Mouse (Mus musculus) neural tube, embryonic 15.5 days (tissue): ENCODE measurements around the gene Amy2a5. TPM values are rescaled to one million over a fixed set of nuclear protein-coding genes. Genes with fewer than 3 reads are reported as not detected.
"Not testable (repeated sequence)": the region's sequence is repeated elsewhere in the genome, so short reads cannot be mapped to it uniquely, and the experiment has no call there.

Experiments
- ATAC-seq: fragments of 200-750 bp; cut with Nextera tagmentation; 2 replicates; pipeline ENCODE4 v1.8.0; 2017; ENCODE audit warnings: mild to moderate bottlenecking, moderate TSS enrichment, moderate library complexity; ENCODE audit not compliant: low FRiP score
- H3K27ac ChIP-seq: fragments of 300-500 bp; sonication (generic); replicated peaks from 2 replicates; pipeline ENCODE4 v1.5.1; 2015; ENCODE audit warnings: mild to moderate bottlenecking, inconsistent platforms
- H3K27me3 ChIP-seq: fragments of 300-500 bp; sonication (generic); replicated peaks from 2 replicates; pipeline ENCODE4 v1.6.1; 2015; ENCODE audit warnings: inconsistent platforms
- H3K36me3 ChIP-seq: fragments of 300-500 bp; sonication (generic); 2 replicates; pipeline ENCODE4 v1.6.1; 2015; ENCODE audit warnings: inconsistent platforms
- H3K4me1 ChIP-seq: fragments of 300-500 bp; sonication (generic); 2 replicates; pipeline ENCODE4 v1.6.1; 2015; ENCODE audit warnings: inconsistent platforms
- H3K4me2 ChIP-seq: fragments of 300-500 bp; sonication (generic); 2 replicates; pipeline ENCODE4 v1.6.1; 2015; ENCODE audit warnings: inconsistent platforms, mild to moderate bottlenecking, moderate library complexity
- H3K4me3 ChIP-seq: fragments of 300-500 bp; sonication (generic); replicated peaks from 2 replicates; pipeline ENCODE4 v1.5.1; 2015; ENCODE audit warnings: mild to moderate bottlenecking, inconsistent platforms
- H3K9ac ChIP-seq: fragments of 300-500 bp; sonication (generic); replicated peaks from 2 replicates; pipeline ENCODE4 v1.6.1; 2015; ENCODE audit warnings: mild to moderate bottlenecking, inconsistent platforms
- H3K9me3 ChIP-seq: fragments of 300-500 bp; sonication (generic); replicated peaks from 2 replicates; pipeline ENCODE4 v1.6.1; 2016; ENCODE audit warnings: inconsistent platforms
- WGBS: fragments of 180-500 bp; shearing (Covaris S2); methylation state at CpG from one replicate; pipeline ENCODE4 v1.1.7; 2015; ENCODE audit warnings: mixed read lengths; 5-methylcytosine and 5-hydroxymethylcytosine counted together
- polyA plus RNA-seq: library from polyadenylated mRNA; unstranded; fragments of >200 nt; fragmentation: Nextera tagmentation; extraction: Ambion mirVana; gene quantifications from 2 replicates; pipeline ENCODE4 v1.2.1, GENCODE M21; 2015

Gene Amy2a5
- 3.2 TPM in 1 of 2 replicates, not detected in the other for polyA plus RNA-seq

DNA sequence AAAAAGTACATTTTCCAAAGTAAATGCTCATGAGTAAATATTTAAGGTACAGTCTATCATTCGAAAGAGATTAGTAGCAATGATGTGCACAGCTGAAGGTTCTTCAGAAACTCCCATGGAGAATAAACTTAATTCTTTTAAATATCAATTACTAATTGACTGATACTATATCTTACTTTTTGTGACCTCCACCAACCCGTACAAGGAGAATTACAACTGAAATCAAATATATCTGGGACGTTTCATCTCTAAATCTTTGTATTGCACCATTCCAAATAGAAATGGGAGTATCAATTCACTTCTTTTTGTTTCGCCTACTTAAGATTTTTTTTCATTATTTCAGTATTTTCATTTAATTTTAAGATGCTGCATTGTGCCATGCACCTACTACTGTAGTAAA, at the start of gene Amy2a5:
Gene Amy2a5 (minus strand): TSS at position 101 of the 400 bp plus-strand sequence.
- ATAC-seq, H3K36me3 ChIP-seq, H3K4me1 ChIP-seq, H3K4me3 ChIP-seq, H3K9me3 ChIP-seq, H3K4me2 ChIP-seq, H3K27me3 ChIP-seq, H3K9ac ChIP-seq, H3K27ac ChIP-seq: not testable (repeated sequence)
- no CpG with 5 or more reads among the region's 4 CpGs for WGBS

DNA sequence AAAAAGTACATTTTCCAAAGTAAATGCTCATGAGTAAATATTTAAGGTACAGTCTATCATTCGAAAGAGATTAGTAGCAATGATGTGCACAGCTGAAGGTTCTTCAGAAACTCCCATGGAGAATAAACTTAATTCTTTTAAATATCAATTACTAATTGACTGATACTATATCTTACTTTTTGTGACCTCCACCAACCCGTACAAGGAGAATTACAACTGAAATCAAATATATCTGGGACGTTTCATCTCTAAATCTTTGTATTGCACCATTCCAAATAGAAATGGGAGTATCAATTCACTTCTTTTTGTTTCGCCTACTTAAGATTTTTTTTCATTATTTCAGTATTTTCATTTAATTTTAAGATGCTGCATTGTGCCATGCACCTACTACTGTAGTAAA, 32.7 kb upstream of the Amy2a5 start, which contains the start of gene Amy2a4:
Gene Amy2a4 (minus strand): TSS at position 101 of the 400 bp plus-strand sequence.
- H3K27ac ChIP-seq, H3K27me3 ChIP-seq, H3K9ac ChIP-seq, H3K4me2 ChIP-seq, H3K9me3 ChIP-seq, ATAC-seq, H3K36me3 ChIP-seq, H3K4me1 ChIP-seq, H3K4me3 ChIP-seq: not testable (repeated sequence)
- WGBS = no CpG with 5 or more reads among the region's 4 CpGs

DNA sequence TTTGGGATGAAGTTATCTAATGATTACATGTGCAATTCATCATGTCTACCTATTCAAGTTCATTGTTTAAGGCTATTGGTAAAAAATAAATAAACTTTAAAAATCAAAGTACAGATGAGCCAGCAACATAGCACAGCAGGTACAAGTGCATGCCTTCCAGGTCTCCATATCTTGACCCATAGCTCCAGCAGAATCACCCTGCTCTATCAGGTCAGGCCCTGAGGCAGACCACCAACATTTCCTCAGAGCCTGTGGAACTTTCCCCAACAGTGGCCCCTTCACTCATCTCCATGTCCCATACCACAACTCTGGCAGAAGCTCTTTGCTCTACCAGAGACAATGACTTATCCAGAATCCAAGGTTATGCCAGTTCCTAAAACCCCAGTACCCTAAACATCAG, 21.6 kb upstream of the Amy2a5 start:
- not testable (repeated sequence) for H3K4me1 ChIP-seq, H3K4me3 ChIP-seq, H3K9ac ChIP-seq, H3K27me3 ChIP-seq, H3K4me2 ChIP-seq, H3K36me3 ChIP-seq, ATAC-seq, H3K27ac ChIP-seq, H3K9me3 ChIP-seq

DNA sequence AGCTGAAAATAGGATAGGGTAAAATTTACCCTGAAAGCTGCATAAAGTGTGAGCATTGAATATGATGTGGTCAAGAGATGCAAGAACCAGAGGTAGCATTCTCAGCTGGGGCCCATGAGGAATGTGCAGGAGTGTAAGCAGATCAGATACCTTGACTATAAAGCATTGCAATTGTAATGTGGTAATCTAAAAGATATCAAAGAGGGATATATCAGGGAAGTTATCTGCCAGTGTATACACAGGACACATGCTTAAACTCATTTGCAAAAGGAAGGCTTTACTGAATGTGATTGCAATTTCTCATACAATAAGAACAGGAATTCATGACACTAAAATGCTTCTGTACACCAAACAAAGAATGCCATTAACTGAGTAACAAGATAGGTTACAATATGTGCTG, 20.9 kb upstream of the Amy2a5 start:
- H3K4me2 ChIP-seq, H3K27ac ChIP-seq, H3K9ac ChIP-seq, H3K4me1 ChIP-seq, H3K36me3 ChIP-seq, H3K4me3 ChIP-seq, ATAC-seq, H3K9me3 ChIP-seq, H3K27me3 ChIP-seq: not testable (repeated sequence)

DNA sequence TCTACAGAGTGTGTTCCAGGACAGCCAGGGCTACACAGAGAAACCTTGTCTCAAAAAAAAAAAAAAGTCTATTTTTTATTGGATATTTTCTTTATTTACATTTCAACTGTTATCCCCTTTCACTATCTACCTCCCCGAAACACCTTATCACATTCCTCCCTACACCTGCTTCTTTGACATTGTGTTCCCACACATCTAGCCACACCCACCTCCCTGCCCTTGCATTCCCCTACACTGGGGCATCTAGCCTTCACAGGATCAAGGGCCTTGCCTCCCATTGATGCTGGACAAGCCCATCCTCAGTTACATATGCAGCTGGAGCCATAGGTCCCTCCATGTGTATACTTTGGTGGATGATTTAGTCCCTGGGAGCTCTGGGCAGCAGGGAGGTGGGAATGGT, 31.5 kb downstream of the Amy2a5 start:
- no peaks in the 10 kb centered on the region for H3K36me3 ChIP-seq
- H3K9me3 ChIP-seq = no peaks in the 10 kb centered on the region
- H3K9ac ChIP-seq = no peak overlapping the region
- H3K27ac ChIP-seq = no peak overlapping the region
- H3K4me1 ChIP-seq = no peaks in the 10 kb centered on the region
- ATAC-seq = no peak
- H3K4me3 ChIP-seq = no peak overlapping the region
- H3K4me2 ChIP-seq = no peak overlapping the region
- WGBS = 94% methylated on average over 1 of the region's 1 CpGs
- H3K27me3 ChIP-seq = no peaks in the 10 kb centered on the region

Other genes with a start within 250 kb of the Amy2a5 start
- gene Amy2a4, start 32.6 kb upstream of the Amy2a5 start, polyA plus RNA-seq = 3.9 TPM in 1 of 2 replicates, not detected in the other
- 3.9 TPM in 1 of 2 replicates, not detected in the other for gene Amy2a3, start 65.2 kb upstream of the Amy2a5 start, polyA plus RNA-seq
- gene Amy2a2, start 97.8 kb upstream of the Amy2a5 start, polyA plus RNA-seq = 3.9 TPM in 1 of 2 replicates, not detected in the other